7 mouse cellular contexts compared by ENCODE assay signal in the genomic region with DNA sequence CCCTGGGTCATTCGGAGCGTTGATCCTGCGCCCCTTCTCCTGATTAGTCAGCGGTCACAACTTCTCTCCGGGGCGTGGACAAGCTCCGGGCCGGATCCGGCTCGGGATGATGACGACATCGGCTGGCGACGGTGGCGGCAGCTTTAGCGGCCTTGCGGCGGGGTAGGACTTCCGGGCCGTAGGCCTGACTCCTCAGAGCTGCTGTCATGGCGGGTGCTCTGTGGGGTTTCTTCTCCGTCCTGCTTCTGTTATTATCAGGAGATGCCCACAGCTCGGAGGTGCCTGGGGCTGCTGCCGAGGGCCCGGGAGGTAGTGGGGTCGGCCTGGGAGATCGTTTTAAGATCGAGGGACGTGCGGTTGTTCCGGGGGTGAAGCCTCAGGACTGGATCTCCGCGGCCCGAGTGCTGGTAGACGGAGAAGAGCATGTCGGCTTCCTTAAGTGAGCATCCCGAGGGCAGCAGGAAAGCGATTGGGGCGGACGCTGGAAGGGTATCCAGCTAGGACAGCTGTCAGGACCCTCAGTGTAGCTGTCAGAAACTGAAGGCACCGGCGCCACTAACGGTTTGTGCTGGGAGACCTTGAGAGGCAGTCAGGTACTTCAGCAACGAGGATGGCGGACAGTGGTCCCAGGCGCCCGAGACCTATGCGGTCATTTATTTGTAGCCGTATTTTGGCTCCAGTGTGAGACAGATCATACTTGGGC. TPM values are rescaled to one million over a fixed set of nuclear protein-coding genes. Genes with fewer than 3 reads are reported as not detected.
DNase-seq lines count a peak whose midpoint lies in the region; ATAC-seq lines count a peak whose summit lies in the region.

Gene Emc7, plus strand, starts transcription at position 136 of the 703 bp plus-strand sequence.

- H3K4me1 ChIP-seq in intestine, embryonic 15.5 days (replicated peaks): no peaks in the 10 kb centered on the region
- H3K4me1 ChIP-seq in midbrain, embryonic 10.5 days: peaks cover 16% of the 10 kb centered on the region

- ATAC-seq in intestine, embryonic 15.5 days: peak; percentile 99

- H3K36me3 ChIP-seq in intestine, embryonic 15.5 days: no peaks in the 10 kb centered on the region
- peaks cover 11% of the 10 kb centered on the region for H3K36me3 ChIP-seq in midbrain, embryonic 10.5 days

- no peaks in the 10 kb centered on the region for H3K9me3 ChIP-seq in intestine, embryonic 15.5 days
- H3K9me3 ChIP-seq in midbrain, embryonic 10.5 days (replicated peaks): no peaks in the 10 kb centered on the region

- peak within 1 kb of the TSS; percentile 70 for H3K4me2 ChIP-seq in intestine, embryonic 15.5 days (replicated peaks)

- under 1% methylated on average over 49 of the region's 49 CpGs for WGBS in intestine, embryonic 15.5 days
- WGBS in midbrain, embryonic 10.5 days: under 1% methylated on average over 49 of the region's 49 CpGs

- H3K9ac ChIP-seq in intestine, embryonic 15.5 days: peak within 1 kb of the TSS; percentile 82

- DNase-seq in adrenal gland, adult 18-20 months (ENCODE audit: low spot score in 2 of 2): peak; percentile 99
- DNase-seq in embryo, embryonic 11 days: peak; percentile 97
- peak; percentile 96 to 97 for DNase-seq in gastrocnemius, postnatal 36 days
- DNase-seq in left cerebral cortex, postnatal 25 days (ENCODE audit: low spot score in 2 of 2): peak; percentile 96 to 98
- DNase-seq in midbrain, embryonic 10.5 days (ENCODE audit: low spot score): peak; percentile 96
- DNase-seq in right cerebral cortex, postnatal 4 days: peak; percentile 99

- intact Hi-C loops in gastrocnemius, postnatal 36 days (cut with DNase I): loop anchor here (5.0 kb wide), 1 partner anchor 78 kb away; the partner anchor contains the start of gene Katnbl1
- intact Hi-C loops in left cerebral cortex, postnatal 25 days (cut with DNase I): loop anchor here (1.0 to 5.0 kb wide), 3 partner anchors 76 to 193 kb away; partner anchors contain the start of genes Emc4, Katnbl1 and Nop10

- no peaks in the 10 kb centered on the region for H3K27me3 ChIP-seq in intestine, embryonic 15.5 days (replicated peaks)
- H3K27me3 ChIP-seq in midbrain, embryonic 10.5 days (ENCODE audit: low read depth, poor library complexity, severe bottlenecking): no peaks in the 10 kb centered on the region

- H3K27ac ChIP-seq in intestine, embryonic 15.5 days: peak within 1 kb of the TSS; percentile 72
- peak within 1 kb of the TSS; percentile 90 for H3K27ac ChIP-seq in midbrain, embryonic 10.5 days (replicated peaks)

- peak within 1 kb of the TSS; percentile 67 for H3K4me3 ChIP-seq in intestine, embryonic 15.5 days (replicated peaks)
- peak within 1 kb of the TSS; percentile 76 for H3K4me3 ChIP-seq in midbrain, embryonic 10.5 days

RNA-seq across cellular contexts. Expression of gene Emc7, which starts in this region (rescaled TPM):
- total RNA-seq in adrenal gland, adult 18-20 months (2021): 10 to 100 TPM; 31.2 to 33.8 TPM
- 10 to 100 TPM; 11.5 to 12.7 TPM for total RNA-seq in gastrocnemius, postnatal 36 days (2021)
- polyA plus RNA-seq in intestine, embryonic 15.5 days (2015; fragmentation: Nextera tagmentation; extraction: Ambion mirVana): 19.6 and 20.6 TPM in 2 replicates
- total RNA-seq in left cerebral cortex, postnatal 25 days (2021): 10 to 100 TPM; 49.7 TPM
- polyA plus RNA-seq in midbrain, embryonic 10.5 days (2016; fragmentation: Nextera tagmentation; extraction: Ambion mirVana): 12.0 and 12.3 TPM in 2 replicates

Comparison
In these comparisons a context has a peak if more than half of its experiments do, and no peak if none do; other contexts are left out.
1. Peak in every context shown above with its lines: DNase-seq, ATAC-seq, H3K4me3 ChIP-seq and H3K27ac ChIP-seq.